In the genomic region with DNA sequence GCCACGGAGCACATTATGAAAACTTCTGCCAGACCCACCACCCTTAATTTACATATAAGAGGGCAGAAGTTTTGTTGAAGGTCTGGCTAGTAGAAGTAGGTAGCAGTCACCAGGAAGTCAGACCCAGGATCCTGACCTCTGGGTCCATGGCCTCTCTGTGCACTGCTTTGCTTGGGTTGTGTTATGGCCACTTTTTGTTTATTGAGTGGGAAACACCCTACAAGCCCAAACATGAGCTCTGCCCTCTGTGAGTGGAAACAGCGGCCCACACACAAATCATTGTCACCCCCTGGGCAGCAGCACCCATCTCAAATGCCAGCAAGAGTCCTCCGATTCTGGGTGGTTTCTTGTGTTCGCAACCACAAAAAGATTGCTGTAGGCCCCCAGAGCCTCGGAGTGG, we compare ENCODE assay signal across 23 mouse cellular contexts. TPM values are rescaled to one million over a fixed set of nuclear protein-coding genes. Genes with fewer than 3 reads are reported as not detected.
"Had no signal": no experiment of that assay in that cellular context is flagged by ENCODE, and none has a peak within 500 bp of the region (broad histone marks: within the 10 kb centered on the region; RNA-seq: fewer than 3 reads in every experiment).

No protein-coding gene starts in this region.

- H3K27me3 ChIP-seq: limb, embryonic 13.5 days; megakaryocyte, embryonic 14.5 days; midbrain, embryonic 13.5 days; neural tube, embryonic 13.5 days; stomach, embryonic 15.5 days had no signal

- H3K9me3 ChIP-seq: limb, embryonic 10.5 days; limb, embryonic 13.5 days; megakaryocyte, embryonic 14.5 days; midbrain, embryonic 10.5 days; midbrain, embryonic 13.5 days; neural tube, embryonic 13.5 days; stomach, embryonic 15.5 days had no signal

- H3K27ac ChIP-seq: kidney, postnatal 0 days; layer of hippocampus, adult 2 months; limb, embryonic 10.5 days; limb, embryonic 13.5 days; liver, embryonic 14.5 days; midbrain, embryonic 10.5 days; midbrain, embryonic 13.5 days; neural tube, embryonic 13.5 days; stomach, embryonic 15.5 days had no signal

- H3K9ac ChIP-seq: limb, embryonic 13.5 days; liver, embryonic 14.5 days; lung, embryonic 14.5 days; midbrain, embryonic 13.5 days; neural tube, embryonic 13.5 days; stomach, embryonic 15.5 days had no signal

- DNase-seq: layer of hippocampus, adult 9-11 months; lung, embryonic 14.5 days; retina, postnatal 1 day; right cerebral cortex, postnatal 25 days; spleen, adult 18-20 months; thymus, adult 18-20 months; thymus, postnatal 36 days had no signal

- H3K4me2 ChIP-seq: limb, embryonic 13.5 days; lung, embryonic 14.5 days; midbrain, embryonic 13.5 days; neural tube, embryonic 13.5 days; stomach, embryonic 15.5 days had no signal

- ATAC-seq: intestine, postnatal 0 days; lung, postnatal 0 days; midbrain, embryonic 13.5 days; midbrain, embryonic 16.5 days had no signal

- H3K4me3 ChIP-seq: layer of hippocampus, adult 2 months; limb, embryonic 10.5 days; limb, embryonic 13.5 days; megakaryocyte, embryonic 14.5 days; midbrain, embryonic 10.5 days; midbrain, embryonic 13.5 days; myocyte; neural tube, embryonic 13.5 days; stomach, embryonic 15.5 days had no signal

- H3K36me3 ChIP-seq: limb, embryonic 10.5 days; limb, embryonic 13.5 days; midbrain, embryonic 10.5 days; midbrain, embryonic 13.5 days; neural tube, embryonic 13.5 days; stomach, embryonic 15.5 days had no signal

- H3K4me1 ChIP-seq: limb, embryonic 10.5 days; limb, embryonic 13.5 days; megakaryocyte, embryonic 14.5 days; midbrain, embryonic 10.5 days; midbrain, embryonic 13.5 days; neural tube, embryonic 13.5 days; stomach, embryonic 15.5 days had no signal

RNA-seq across cellular contexts. Expression of a gene that starts 51.6 kb away (rescaled TPM):
- total RNA-seq: monocyte, adult 5-6 weeks; neutrophil, adult 5-6 weeks had no signal
